Mouse (Mus musculus): ENCODE data around the gene AW209491.
A peak's percentile ranks its signal among the peaks of the same experiment; 100 is the strongest.

Gene AW209491

DNA sequence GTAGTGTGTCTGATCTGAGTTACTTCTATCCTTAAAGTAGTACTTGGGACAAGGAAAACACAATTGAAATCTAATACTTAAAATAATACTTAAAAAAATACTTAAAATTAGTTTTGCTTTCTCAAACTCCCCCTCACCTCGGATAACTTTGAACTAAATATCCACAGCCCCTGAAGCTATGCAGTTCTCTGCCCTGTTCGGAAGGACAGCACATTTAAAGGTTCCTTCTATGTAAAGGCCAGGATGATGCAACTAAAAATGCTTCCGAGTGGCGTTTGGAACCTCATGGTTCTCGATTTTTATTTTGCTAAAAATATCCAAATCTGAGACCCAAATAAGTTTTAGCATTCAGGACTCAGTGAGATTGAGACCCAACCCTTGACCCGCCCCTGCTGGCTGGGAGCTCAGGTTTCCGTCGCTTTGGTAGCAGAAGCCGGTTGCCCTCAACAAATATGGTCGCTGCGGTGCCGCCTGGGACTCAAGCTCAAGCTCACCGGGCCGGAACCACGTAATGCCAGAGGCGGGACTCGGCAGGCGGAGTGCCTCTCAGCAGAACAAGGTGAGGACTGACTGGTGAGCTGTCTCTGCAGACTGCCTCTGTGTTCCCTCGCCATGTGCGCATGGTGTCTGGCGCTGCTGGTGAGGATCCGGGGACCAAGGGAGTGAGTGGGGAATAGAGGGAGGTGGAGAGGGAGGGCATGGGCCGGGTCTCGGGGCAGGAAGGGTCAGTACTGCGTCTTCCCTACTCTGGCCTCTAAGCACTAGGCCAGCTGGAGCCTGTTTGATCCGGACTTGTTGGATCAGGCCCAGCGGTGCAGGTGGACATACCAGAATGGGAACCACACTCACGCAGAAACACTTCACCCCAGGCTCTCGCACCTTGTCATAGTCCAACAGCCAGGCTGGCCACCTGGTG lies at the start of gene AW209491:
Gene AW209491 (plus strand): TSS at position 429 of the 916 bp plus-strand sequence.
- DNase-seq (ENCODE audit: low spot score in 2 of 2) = peak; percentile 90 to 92

DNA sequence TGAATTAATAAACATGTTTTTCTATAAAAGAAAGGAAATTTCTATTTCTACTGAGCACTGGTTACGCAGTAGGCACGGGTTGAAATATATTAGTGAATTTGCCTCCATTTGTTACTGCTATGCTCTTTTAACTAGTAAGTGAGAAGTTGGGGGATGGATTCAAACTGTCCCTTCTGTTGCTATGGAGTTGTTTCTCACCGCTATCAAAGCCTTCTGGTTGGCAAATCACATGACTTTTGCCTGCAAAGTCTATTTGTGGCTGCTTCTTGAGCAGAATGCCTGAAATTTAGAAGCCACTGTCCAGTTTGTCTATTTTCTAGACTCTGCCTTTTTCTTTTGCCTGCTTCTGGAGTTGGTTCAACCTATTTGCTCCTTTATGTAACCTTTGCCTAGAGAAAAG lies 49.6 kb upstream of the AW209491 start:
- no peak for DNase-seq (ENCODE audit: low spot score in 2 of 2)

DNA sequence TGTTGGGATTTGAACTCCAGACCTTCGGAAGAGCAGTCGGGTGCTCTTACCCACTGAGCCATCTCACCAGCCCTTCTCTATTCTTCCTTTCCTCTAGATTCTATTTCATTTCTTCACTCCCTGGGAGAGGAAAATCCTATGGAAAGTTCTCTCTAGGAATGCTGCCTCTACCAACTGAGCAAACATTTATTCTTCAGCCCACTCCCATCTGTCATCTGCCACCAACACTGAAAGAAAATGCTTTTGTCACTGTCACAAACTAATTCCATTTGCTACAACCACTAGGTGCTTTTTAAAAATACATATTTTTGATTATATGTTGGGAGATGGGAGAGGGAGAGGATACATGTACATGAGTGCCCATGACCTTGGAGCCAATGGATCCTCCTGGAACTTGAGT lies 27.2 kb upstream of the AW209491 start:
- DNase-seq (ENCODE audit: low spot score in 2 of 2) = no peak

DNA sequence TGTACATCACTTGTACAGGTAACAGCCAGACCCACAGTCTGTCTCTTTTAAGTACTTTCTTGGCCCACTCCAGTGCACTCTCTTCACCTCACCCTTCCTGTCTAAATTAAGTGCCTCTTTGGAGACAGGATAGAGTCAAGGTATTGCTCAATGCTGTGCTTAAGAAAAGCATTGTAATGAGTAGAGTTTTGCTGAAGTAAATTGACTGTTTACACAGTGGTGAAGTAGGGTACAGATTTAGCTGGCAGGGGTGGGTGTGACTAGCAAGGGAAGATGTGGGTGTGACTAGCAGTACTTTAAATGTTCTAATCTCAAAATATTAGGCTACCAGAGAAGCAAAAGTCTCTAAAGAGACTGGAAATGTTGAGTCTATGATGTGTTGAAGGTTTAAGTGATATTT lies 22.3 kb upstream of the AW209491 start:
- no peak for DNase-seq (ENCODE audit: low spot score in 2 of 2)

DNA sequence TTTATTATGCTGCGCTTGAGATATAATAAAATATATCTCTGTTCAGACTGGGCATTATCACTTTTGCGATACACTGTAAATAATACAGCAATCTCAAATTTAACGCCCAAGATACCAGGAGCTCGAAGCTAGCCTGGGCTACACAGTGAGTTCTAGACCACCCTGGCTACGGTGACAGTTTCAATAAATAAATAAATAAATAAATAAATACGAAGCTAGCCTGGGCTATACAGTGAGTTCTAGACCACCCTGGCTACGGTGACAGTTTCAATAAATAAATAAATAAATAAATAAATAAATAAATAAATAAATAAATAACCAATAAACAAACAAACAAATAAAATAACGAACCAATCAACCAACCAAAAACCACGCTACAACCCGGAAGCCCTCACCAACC lies 17.5 kb upstream of the AW209491 start:
- DNase-seq (ENCODE audit: low spot score in 2 of 2) = no peak

DNA sequence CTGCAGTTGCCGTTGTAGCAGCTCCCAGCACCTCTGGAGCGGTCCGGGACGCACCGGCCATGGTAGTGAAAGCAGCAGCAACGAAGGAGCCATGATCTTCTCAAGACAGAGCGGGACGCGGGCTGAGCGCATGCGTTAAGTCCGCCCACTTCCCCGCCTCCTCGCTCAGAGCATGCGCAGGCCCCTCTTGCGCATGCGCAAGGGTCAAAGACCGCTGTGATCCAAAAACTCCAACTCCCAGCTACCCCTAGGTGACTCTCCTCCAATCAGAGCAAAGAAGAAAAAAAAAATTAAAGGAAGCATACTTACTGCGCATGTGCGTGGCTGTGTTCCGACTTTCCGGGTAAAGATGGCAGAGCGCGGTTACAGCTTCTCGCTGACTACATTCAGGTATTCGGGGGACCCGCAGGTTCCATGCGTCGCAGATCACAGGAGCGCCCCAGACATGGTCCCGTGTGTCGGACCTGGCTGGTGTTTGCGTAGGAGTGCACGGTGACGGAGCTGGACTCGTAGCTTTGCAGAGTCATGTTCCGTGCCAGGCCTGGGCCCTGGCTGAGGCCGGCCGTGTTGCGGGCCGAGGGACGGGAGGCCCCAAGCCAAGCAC lies 16.9 kb upstream of the AW209491 start, which contains the start of the genes Mrpl32 and Psma2:
Gene Mrpl32 (minus strand): TSS at position 240 of the 604 bp plus-strand sequence.
Gene Psma2 (plus strand): TSS at position 315 of the 604 bp plus-strand sequence.
- DNase-seq (ENCODE audit: low spot score in 2 of 2) = peak; percentile 97 to 98

DNA sequence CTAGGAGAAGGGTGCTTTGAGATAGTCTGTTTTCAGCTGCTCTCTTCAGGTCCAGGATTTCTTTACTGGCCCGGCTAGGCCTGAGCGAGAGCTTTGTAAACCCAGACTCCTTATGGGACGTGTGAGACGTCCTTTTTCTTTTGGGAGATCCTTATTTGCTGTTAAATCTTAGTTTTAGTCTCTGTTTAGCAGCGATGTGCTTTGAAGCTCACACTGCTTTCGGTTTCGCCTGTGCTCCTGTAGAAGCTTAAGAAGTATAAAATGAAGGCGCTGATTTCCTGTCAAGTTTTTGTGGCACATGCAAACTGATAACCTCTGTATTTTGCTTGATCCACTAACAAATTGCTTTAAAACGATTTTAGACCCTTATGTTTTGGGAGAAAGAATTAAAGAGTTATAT lies 16.4 kb upstream of the AW209491 start:
- DNase-seq (ENCODE audit: low spot score in 2 of 2) = no peak

DNA sequence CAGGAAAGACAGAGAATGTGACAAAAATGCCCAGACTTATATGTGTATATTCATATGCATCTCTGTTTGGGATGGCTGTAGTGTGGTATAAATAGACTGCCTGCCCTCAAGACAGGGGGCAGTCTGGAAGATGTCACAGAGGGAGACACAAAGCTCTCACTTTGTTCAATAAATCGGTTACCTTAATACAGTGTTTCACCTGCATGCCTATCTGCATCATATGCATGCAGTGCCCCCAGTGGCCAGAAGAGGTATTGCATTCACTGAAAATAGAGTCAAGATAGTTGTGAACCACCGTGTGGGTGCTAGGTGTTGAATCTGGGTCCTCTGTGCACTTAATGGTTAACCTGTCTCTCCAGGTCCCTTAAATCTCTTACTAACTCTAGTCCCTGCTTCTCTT lies 11.2 kb upstream of the AW209491 start:
- DNase-seq (ENCODE audit: low spot score in 2 of 2) = peak; percentile 53 to 67

DNA sequence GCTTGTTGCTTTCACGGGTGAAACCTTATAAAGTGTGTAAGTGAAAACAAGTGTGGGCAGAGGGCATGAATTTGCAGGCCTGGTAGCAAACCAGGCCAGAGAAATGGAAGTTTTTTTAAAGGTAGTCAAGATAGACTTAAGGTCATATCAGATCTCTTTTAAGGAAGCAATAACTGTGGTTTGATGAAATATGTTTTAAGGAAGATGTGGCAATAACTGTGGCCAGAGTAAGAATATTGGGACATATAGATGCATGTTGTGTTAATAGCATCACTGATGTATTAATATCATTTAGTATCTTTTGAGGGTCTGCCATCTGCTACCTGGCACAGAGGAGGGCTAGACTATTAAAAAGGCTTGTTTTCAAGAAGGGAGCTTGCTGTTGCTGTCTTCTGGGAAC lies 10.0 kb downstream of the AW209491 start:
- DNase-seq (ENCODE audit: low spot score in 2 of 2) = no peak

DNA sequence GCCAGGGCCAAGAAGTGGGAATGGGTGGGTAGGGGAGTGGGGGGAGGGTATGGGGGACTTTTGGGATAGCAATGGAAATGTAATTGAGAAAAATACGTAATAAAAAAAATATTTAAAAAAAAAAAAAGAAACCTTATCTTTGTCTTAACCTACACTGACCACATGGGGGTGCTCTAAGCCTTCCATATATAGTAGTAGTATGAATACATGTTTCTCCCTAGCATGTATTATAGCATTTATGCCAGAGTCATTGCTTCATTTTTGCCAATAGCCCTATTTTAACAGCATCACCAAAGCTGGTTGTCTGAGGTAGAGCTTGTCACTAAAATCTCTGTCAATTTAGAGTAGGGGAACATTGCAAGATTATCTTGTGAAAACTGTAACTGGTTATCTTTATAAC lies 19.3 kb downstream of the AW209491 start:
- DNase-seq (ENCODE audit: low spot score in 2 of 2) = no peak

DNA sequence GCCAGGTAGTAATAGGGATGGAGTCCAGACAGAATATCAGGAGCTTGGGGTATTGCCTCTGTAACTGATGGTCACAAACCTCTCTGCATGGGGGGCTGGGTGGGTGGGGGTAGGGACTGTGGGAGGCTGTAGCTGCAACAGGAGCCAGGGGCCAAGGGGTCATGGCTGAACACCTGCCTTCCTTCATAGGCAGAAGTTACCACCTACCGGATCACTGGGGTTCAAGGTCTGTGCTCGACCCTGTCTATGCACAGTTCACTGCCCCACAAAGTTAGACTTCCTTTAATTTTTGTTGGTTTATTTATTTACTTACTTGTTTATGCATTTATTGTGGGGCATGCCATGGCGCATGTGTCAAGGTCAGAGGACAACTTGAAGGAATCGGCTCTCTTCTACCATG lies 37.2 kb downstream of the AW209491 start:
- no peak for DNase-seq (ENCODE audit: low spot score in 2 of 2)

GRCm38 (mm10) chr13:14670342-14670741 lies 40.4 kb downstream of the AW209491 start:
- DNase-seq (ENCODE audit: low spot score in 2 of 2) = no peak
